Comparison of ENCODE assay signal across 8 mouse cellular contexts in genomic region chr1:93667760-93668400, GRCm38 (mm10). TPM values are rescaled to one million over a fixed set of nuclear protein-coding genes. Genes with fewer than 3 reads are reported as not detected.
DNase-seq lines count a peak whose midpoint lies in the region; ATAC-seq and TF ChIP-seq lines count a peak whose summit lies in the region.

No protein-coding gene starts in this region.

- H3K4me2 ChIP-seq in forebrain, embryonic 11.5 days (ENCODE audit: low read depth, low read length, severe bottlenecking), result no peak overlapping the region
- H3K4me2 ChIP-seq in forebrain, embryonic 14.5 days (ENCODE audit: low read length), result no peak overlapping the region
- peak overlapping the region; percentile 69 for H3K4me2 ChIP-seq in liver, postnatal 0 days (ENCODE audit: low read depth, low read length)

- no peak overlapping the region for H3K27ac ChIP-seq in forebrain, embryonic 11.5 days (ENCODE audit: low read depth, low read length)
- no peak overlapping the region for H3K27ac ChIP-seq in forebrain, embryonic 14.5 days (ENCODE audit: low read depth, low read length)
- H3K27ac ChIP-seq in liver, postnatal 0 days (ENCODE audit: low read depth), result 0 out of 2 replicates have a peak overlapping the region, but pooled peaks have one; percentile 46
- H3K27ac ChIP-seq in gastrocnemius, adult 2 months, result no peak overlapping the region; the same call in 1 of the 2 replicates

- WGBS in forebrain, embryonic 11.5 days, result 31% methylated on average over 12 of the region's 13 CpGs
- 34% methylated on average over 13 of the region's 13 CpGs for WGBS in forebrain, embryonic 14.5 days
- 31% methylated on average over 13 of the region's 13 CpGs for WGBS in liver, postnatal 0 days (ENCODE audit: insufficient replicate concordance)

- DNase-seq in forebrain, embryonic 11.5 days (ENCODE audit: low spot score), result no peak
- no peak for DNase-seq in forebrain, embryonic 14.5 days (ENCODE audit: low spot score)
- DNase-seq in ZHBTc4 (ENCODE audit: low read depth, low spot score), result peak; percentile 91
- peak; percentile 25 for DNase-seq in heart, postnatal 4 days
- DNase-seq in liver, postnatal 0 days, result peak; percentile 61
- peak; percentile 52 for DNase-seq in retina, postnatal 1 day
- DNase-seq in gastrocnemius, adult 2 months, result no peak
- no peak for DNase-seq in cerebellum, adult 9-10 months

- H3K9me3 ChIP-seq in forebrain, embryonic 11.5 days (ENCODE audit: control insufficient read depth, low read length), result no peaks in the 10 kb centered on the region
- H3K9me3 ChIP-seq in forebrain, embryonic 14.5 days (replicated peaks; ENCODE audit: control insufficient read depth, low read length), result no peaks in the 10 kb centered on the region
- H3K9me3 ChIP-seq in liver, postnatal 0 days (ENCODE audit: low read length), result no peaks in the 10 kb centered on the region

- H3K4me3 ChIP-seq in forebrain, embryonic 11.5 days (ENCODE audit: low read depth, low read length), result no peak overlapping the region
- no peak overlapping the region for H3K4me3 ChIP-seq in forebrain, embryonic 14.5 days (ENCODE audit: low read depth, low read length)
- no peak overlapping the region for H3K4me3 ChIP-seq in liver, postnatal 0 days (ENCODE audit: low read depth, low read length)
- no peak overlapping the region; the same call in 1 of the 2 replicates for H3K4me3 ChIP-seq in gastrocnemius, adult 2 months

- H3K4me1 ChIP-seq in forebrain, embryonic 11.5 days (replicated peaks; ENCODE audit: control insufficient read depth, insufficient read depth, low read length), result peaks cover 3% of the 10 kb centered on the region; the same call in 1 of the 2 replicates
- peaks cover 4% of the 10 kb centered on the region; the same call in 1 of the 2 replicates for H3K4me1 ChIP-seq in forebrain, embryonic 14.5 days (ENCODE audit: control insufficient read depth, insufficient read depth, low read length)
- peaks cover 10% of the 10 kb centered on the region for H3K4me1 ChIP-seq in liver, postnatal 0 days (ENCODE audit: insufficient read depth)

- no peaks in the 10 kb centered on the region for H3K27me3 ChIP-seq in forebrain, embryonic 11.5 days (ENCODE audit: control insufficient read depth, insufficient read depth, low read length)
- no peaks in the 10 kb centered on the region for H3K27me3 ChIP-seq in forebrain, embryonic 14.5 days (replicated peaks; ENCODE audit: control insufficient read depth, insufficient read depth, low read length)
- H3K27me3 ChIP-seq in liver, postnatal 0 days (ENCODE audit: insufficient read depth, low read length), result no peaks in the 10 kb centered on the region

- H3K9ac ChIP-seq in forebrain, embryonic 11.5 days (ENCODE audit: low read length), result no peak overlapping the region
- H3K9ac ChIP-seq in forebrain, embryonic 14.5 days (ENCODE audit: low read length), result no peak overlapping the region
- no peak overlapping the region for H3K9ac ChIP-seq in liver, postnatal 0 days (replicated peaks)

- 0 out of 2 replicates have a peak, but pooled peaks have one; percentile 26 for ATAC-seq in forebrain, embryonic 11.5 days (replicated peaks; ENCODE audit: low FRiP score)
- ATAC-seq in forebrain, embryonic 14.5 days, result no peak
- ATAC-seq in liver, postnatal 0 days, result peak; percentile 43

- no peak for TF ChIP-seq EP300 in liver, postnatal 0 days (IDR thresholded peaks at IDR 0.05; ENCODE audit: low read depth)

- no peaks in the 10 kb centered on the region for H3K36me3 ChIP-seq in forebrain, embryonic 11.5 days (ENCODE audit: control insufficient read depth, insufficient read depth, low read length)
- H3K36me3 ChIP-seq in forebrain, embryonic 14.5 days (ENCODE audit: control insufficient read depth, insufficient read depth, low read length), result no peaks in the 10 kb centered on the region
- no peaks in the 10 kb centered on the region for H3K36me3 ChIP-seq in liver, postnatal 0 days (replicated peaks; ENCODE audit: insufficient read depth, low read length)

- intact Hi-C loops in gastrocnemius, adult 2 months (cut with DNase I), result loop anchor here (1.0 to 2.0 kb wide), 2 partner anchors 58 to 135 kb away; partner anchors contain the start of gene Ing5

- no peak for TF ChIP-seq CTCF in liver, postnatal 0 days (IDR thresholded peaks at IDR 0.05; ENCODE audit: low read depth)
- no peak for TF ChIP-seq CTCF in gastrocnemius, adult 2 months (IDR thresholded peaks at IDR 0.05)

RNA-seq across cellular contexts. Expression of gene Stk25, which starts 9.4 kb away (rescaled TPM):
- 186 and 206 TPM in 2 replicates for polyA plus RNA-seq in forebrain, embryonic 11.5 days (2014; fragmentation: Nextera tagmentation; extraction: Ambion mirVana)
- polyA plus RNA-seq in forebrain, embryonic 14.5 days (2014; fragmentation: Nextera tagmentation; extraction: Ambion mirVana), result 354 and 364 TPM in 2 replicates
- total RNA-seq in heart, postnatal 4 days (2021), result 100 to 1,000 TPM; 120 to 133 TPM
- 39.6 and 41.3 TPM in 2 replicates for polyA plus RNA-seq in liver, postnatal 0 days (2015; fragmentation: Nextera tagmentation; extraction: Ambion mirVana)
- 10 to 100 TPM; 90.1 to 90.5 TPM for total RNA-seq in gastrocnemius, adult 2 months (2021)

RNA-seq across cellular contexts. Expression of gene Bok, which starts 17.6 kb away (rescaled TPM):
- polyA plus RNA-seq in forebrain, embryonic 11.5 days (2014; fragmentation: Nextera tagmentation; extraction: Ambion mirVana), result 44.0 and 48.6 TPM in 2 replicates
- polyA plus RNA-seq in forebrain, embryonic 14.5 days (2014; fragmentation: Nextera tagmentation; extraction: Ambion mirVana), result 83.3 and 87.6 TPM in 2 replicates
- total RNA-seq in heart, postnatal 4 days (2021), result 10 to 100 TPM; 16.6 to 16.9 TPM
- 6.8 and 7.2 TPM in 2 replicates for polyA plus RNA-seq in liver, postnatal 0 days (2015; fragmentation: Nextera tagmentation; extraction: Ambion mirVana)
- total RNA-seq in gastrocnemius, adult 2 months (2021), result 1 to 10 TPM in 1 of 2 experiments, under 1 TPM in 1; 0.59 to 1.1 TPM

Comparison
In these comparisons a context has a peak if more than half of its experiments do, and no peak if none do; other contexts are left out.
1. DNase-seq: peak in ZHBTc4 (single experiment), heart, postnatal 4 days (single experiment), liver, postnatal 0 days (single experiment) and retina, postnatal 1 day (single experiment); none in forebrain, embryonic 11.5 days (single experiment), forebrain, embryonic 14.5 days (single experiment), gastrocnemius, adult 2 months (single experiment) and cerebellum, adult 9-10 months (single experiment).